Mouse (Mus musculus) gastrocnemius, adult 18-20 months (tissue): ENCODE data around the gene Cst11. TPM values are rescaled to one million over a fixed set of nuclear protein-coding genes. Genes with fewer than 3 reads are reported as not detected.

ENCODE experiments used
- total RNA-seq, 2 experiments: library from RNA; stranded (reverse); gene quantifications; 2 replicates each; pipeline ENCODE4 v1.2.3; 2021

The Cst11 gene
- total RNA-seq, 2 experiments from 2014 or later: not detected

Other genes with a start within 250 kb of the Cst11 start
- gene Nxt1, start 98.9 kb downstream of the Cst11 start, total RNA-seq: 1 to 10 TPM; 6.6 to 7.5 TPM
- 10 to 100 TPM; 17.9 to 26.9 TPM for gene Gzf1, start 90.5 kb downstream of the Cst11 start, total RNA-seq
- gene Napb, start 39.0 kb downstream of the Cst11 start, total RNA-seq: 1 to 10 TPM; 5.9 to 6.0 TPM
- not detected for gene Cstl1, start 21.1 kb downstream of the Cst11 start, total RNA-seq
- gene 8030411F24Rik, start 10.5 kb upstream of the Cst11 start, total RNA-seq: not detected
- not detected for gene Cst12, start 17.9 kb upstream of the Cst11 start, total RNA-seq
- gene Cst8, start 27.3 kb upstream of the Cst11 start, total RNA-seq: not detected
- gene Cst13, start 48.6 kb upstream of the Cst11 start, total RNA-seq: not detected
- not detected for gene Cst9, start 63.6 kb upstream of the Cst11 start, total RNA-seq
- gene 9230104L09Rik, start 93.5 kb upstream of the Cst11 start, total RNA-seq: 1 to 10 TPM in 1 of 2 experiments, under 1 TPM in 1; 0.88 to 1.5 TPM
- 100 to 1,000 TPM; 596 to 649 TPM for gene Cst3, start 104.2 kb upstream of the Cst11 start, total RNA-seq
- gene Gm1330, start 231.8 kb upstream of the Cst11 start, total RNA-seq: not detected
- not detected for gene Gm10750, start 245.7 kb upstream of the Cst11 start, total RNA-seq